Comparison of ENCODE assay signal across 8 mouse cellular contexts in the genomic region with DNA sequence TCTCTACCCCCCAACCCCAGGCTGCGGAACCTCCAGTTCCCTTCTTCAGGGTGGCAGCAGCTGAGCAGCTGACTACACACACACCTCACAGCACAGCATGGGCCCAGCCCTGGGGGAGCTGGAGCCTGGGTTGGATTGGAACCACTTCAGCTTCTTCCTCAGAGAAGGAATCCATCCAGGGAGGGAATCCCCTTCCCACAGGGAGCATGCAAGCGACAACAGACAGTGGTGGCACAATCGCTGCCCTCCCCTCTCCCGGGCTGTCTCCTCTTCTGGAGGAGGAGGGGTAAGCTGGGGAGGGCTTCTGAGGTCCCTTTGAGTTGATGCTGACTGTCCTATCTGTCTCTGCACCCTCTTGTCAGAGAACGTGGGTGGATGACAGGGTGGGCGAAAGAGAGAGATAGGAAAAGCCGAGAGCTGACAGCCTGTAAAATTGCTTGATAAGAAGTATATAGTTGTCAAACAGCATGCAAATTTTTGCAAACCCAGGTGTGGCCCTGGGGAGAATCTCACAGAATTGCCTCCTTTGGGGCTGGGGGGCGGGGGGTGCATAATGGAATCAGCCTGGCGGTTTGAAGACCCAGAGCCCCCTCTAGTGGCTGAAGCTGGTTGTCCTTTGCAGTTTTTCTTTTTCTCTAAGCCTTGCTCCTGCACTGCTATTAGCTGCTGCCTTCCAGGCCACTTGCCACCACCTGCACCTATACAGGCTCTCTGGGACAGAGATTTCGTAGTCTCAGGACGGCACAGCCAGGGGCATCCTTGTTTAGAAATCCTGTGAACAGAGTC. TPM values are rescaled to one million over a fixed set of nuclear protein-coding genes. Genes with fewer than 3 reads are reported as not detected.
A peak's percentile ranks its signal among the peaks of the same experiment; 100 is the strongest.
DNase-seq lines count a peak whose midpoint lies in the region; ATAC-seq and TF ChIP-seq lines count a peak whose summit lies in the region.

No protein-coding gene starts in this region.

- TF ChIP-seq EP300 in MEL (IDR thresholded peaks at IDR 0.05; ENCODE audit: low read depth in 1 of 2, low read length in 2 of 2), result peak; percentile 16 to 60; a peak in 3 of 4 replicates

- H3K4me3 ChIP-seq in MEL (ENCODE audit: control insufficient read depth in 1 of 2, insufficient read depth in 1 of 2, low read depth in 2 of 2, low read length in 2 of 2), result no peak overlapping the region
- H3K4me3 ChIP-seq in heart, embryonic 15.5 days, result no peak overlapping the region

- H3K79me2 ChIP-seq in MEL (ENCODE audit: control insufficient read depth, insufficient read depth, low read length, poor library complexity), result no peaks in the 10 kb centered on the region

- H3K9me3 ChIP-seq in MEL (replicated peaks; ENCODE audit: insufficient read depth, low read length), result no peaks in the 10 kb centered on the region
- H3K9me3 ChIP-seq in heart, embryonic 15.5 days (replicated peaks), result no peaks in the 10 kb centered on the region

- peak; percentile 92 for TF ChIP-seq RAD21 in MEL (IDR thresholded peaks at IDR 0.05; ENCODE audit: low read depth, low read length)

- peaks cover 0 to 3% of the 10 kb centered on the region in 2 experiments; a peak in 1 of 4 replicates for H3K27me3 ChIP-seq in MEL (ENCODE audit: control insufficient read depth in 1 of 2, insufficient read depth in 2 of 2, low read length in 2 of 2)
- H3K27me3 ChIP-seq in heart, embryonic 15.5 days, result peaks cover 38% of the 10 kb centered on the region

- no peak overlapping the region for H3K9ac ChIP-seq in MEL (ENCODE audit: control insufficient read depth, low read depth, low read length, poor library complexity, severe bottlenecking)
- H3K9ac ChIP-seq in heart, embryonic 15.5 days, result no peak overlapping the region

- WGBS in heart, embryonic 15.5 days, result 19% methylated on average over 11 of the region's 11 CpGs

- no peak overlapping the region for H3K27ac ChIP-seq in MEL (ENCODE audit: control insufficient read depth, low read depth, low read length)
- no peak overlapping the region for H3K27ac ChIP-seq in heart, embryonic 15.5 days

- ATAC-seq in heart, embryonic 15.5 days (replicated peaks; ENCODE audit: insufficient number of reproducible peaks, insufficient read depth, low FRiP score, low read depth), result no peak

- peaks cover 0 to 19% of the 10 kb centered on the region in 2 experiments; a peak in 2 of 4 replicates for H3K4me1 ChIP-seq in MEL (ENCODE audit: control insufficient read depth in 1 of 2, insufficient read depth in 2 of 2, low read length in 2 of 2)
- H3K4me1 ChIP-seq in heart, embryonic 15.5 days (replicated peaks), result peaks cover 7% of the 10 kb centered on the region

- no peak for TF ChIP-seq POLR2A in MEL (IDR thresholded peaks at IDR 0.05; ENCODE audit: control insufficient read depth in 1 of 2, insufficient read depth in 1 of 2, low read depth in 1 of 2, low read length in 2 of 2, poor library complexity in 1 of 2)

- peak; percentile 59 to 86 (median 84) for TF ChIP-seq CTCF in MEL (IDR thresholded peaks at IDR 0.05 in 2 of 3, conservative IDR thresholded peaks at IDR 0.05 in 1 of 3; ENCODE audit: control insufficient read depth in 1 of 3, insufficient read depth in 1 of 3, low read depth in 2 of 3, low read length in 3 of 3, poor library complexity in 1 of 3, severe bottlenecking in 1 of 3)

- peaks cover 0 to 3% of the 10 kb centered on the region in 2 experiments; a peak in 1 of 4 replicates for H3K36me3 ChIP-seq in MEL (ENCODE audit: control insufficient read depth in 1 of 2, insufficient read depth in 2 of 2, low read length in 2 of 2)
- H3K36me3 ChIP-seq in heart, embryonic 15.5 days, result no peaks in the 10 kb centered on the region

- peak overlapping the region; percentile 40 for H3K4me2 ChIP-seq in heart, embryonic 15.5 days

- peak; percentile 87 for DNase-seq in CD4-positive, CD25-positive, alpha-beta regulatory T cell, adult 2 months (ENCODE audit: low read depth, low spot score)
- DNase-seq in MEL (ENCODE audit: low read depth, low spot score), result peak; percentile 76
- peak; percentile 58 to 78 for DNase-seq in cerebellum, postnatal 4 days (ENCODE audit: low spot score in 2 of 2)
- DNase-seq in layer of hippocampus, postnatal 25 days (ENCODE audit: extremely low spot score in 1 of 2, low spot score in 1 of 2), result peak; percentile 76 to 93
- peak; percentile 50 for DNase-seq in lung, postnatal 25 days (ENCODE audit: low spot score)
- peak; percentile 65 for DNase-seq in right cerebral cortex, adult 18-20 months
- no peak for DNase-seq in yolk sac, embryonic 10.5 days (ENCODE audit: low spot score)

TF ChIP-seq in MEL, 35 proteins besides CTCF, POLR2A, EP300 and RAD21:
- TF ChIP-seq SMC3 (IDR thresholded peaks at IDR 0.05; ENCODE audit: low read depth, low read length) (peak; percentile 79), ELF1 (IDR thresholded peaks at IDR 0.05; ENCODE audit: low read depth, low read length) (no peak), ZNF384 (IDR thresholded peaks at IDR 0.05; ENCODE audit: low read depth, low read length) (no peak), GATA1 (IDR thresholded peaks at IDR 0.05; ENCODE audit: low read depth, low read length) (peak; percentile 40; the same call in 1 of the 2 replicates), RCOR1 (IDR thresholded peaks at IDR 0.05; ENCODE audit: low read depth, low read length) (peak; percentile 24; the same call in 1 of the 2 replicates), CHD2 (IDR thresholded peaks at IDR 0.05; ENCODE audit: low read length) (no peak), MYC (IDR thresholded peaks at IDR 0.05; ENCODE audit: low read depth, low read length) (no peak), BHLHE40 (IDR thresholded peaks at IDR 0.05; ENCODE audit: borderline replicate concordance, low read depth, low read length) (no peak), NRF1 (IDR thresholded peaks at IDR 0.05; ENCODE audit: insufficient read depth, low read depth, low read length, poor library complexity, severe bottlenecking) (0 out of 2 replicates have a peak, but pooled peaks have one; percentile 29), ZC3H11A (IDR thresholded peaks at IDR 0.05; ENCODE audit: low read depth, low read length) (peak; percentile 72), GABPA (IDR thresholded peaks at IDR 0.05; ENCODE audit: low read depth, low read length) (no peak), SIN3A (IDR thresholded peaks at IDR 0.05; ENCODE audit: low read length) (peak; percentile 37; the same call in 1 of the 2 replicates)

RNA-seq across cellular contexts. Expression of gene Tnrc6b, which starts 16.8 kb away (rescaled TPM):
- 8.0 and 8.2 TPM in 2 replicates for total RNA-seq in MEL (2012; rRNA removed)
- polyA plus RNA-seq in MEL (2012; ENCODE audit: insufficient read depth in 1 of 2, insufficient read length in 2 of 2, low read depth in 1 of 2, low replicate concordance in 2 of 2, missing spikeins in 1 of 2), result 10 to 100 TPM in 1 of 2 experiments, 1 to 10 TPM in 1; 7.8 to 13.9 TPM
- polyA plus RNA-seq in heart, embryonic 15.5 days (2015; fragmentation: Nextera tagmentation; extraction: Ambion mirVana), result 22.7 and 24.7 TPM in 2 replicates
- 100 to 1,000 TPM in 1 of 2 experiments, 10 to 100 TPM in 1; 86.8 to 117 TPM for total RNA-seq in layer of hippocampus, postnatal 25 days (2021)

RNA-seq across cellular contexts. Expression of gene Fam83f, which starts 22.7 kb away (rescaled TPM):
- not detected in 2 replicates for total RNA-seq in MEL (2012; rRNA removed)
- not detected for polyA plus RNA-seq in MEL (2012; ENCODE audit: insufficient read depth in 1 of 2, insufficient read length in 2 of 2, low read depth in 1 of 2, low replicate concordance in 2 of 2, missing spikeins in 1 of 2)
- 0.21 and 1.1 TPM in 2 replicates for polyA plus RNA-seq in heart, embryonic 15.5 days (2015; fragmentation: Nextera tagmentation; extraction: Ambion mirVana)
- total RNA-seq in layer of hippocampus, postnatal 25 days (2021), result under 1 TPM in 1 of 2 experiments, not detected in 1; 0.16 TPM
